ENCODE assay signal across 19 mouse cellular contexts in genomic region chr6:90823322-90823721, GRCm38 (mm10).
DNase-seq lines count a peak whose midpoint lies in the region; ATAC-seq and TF ChIP-seq lines count a peak whose summit lies in the region.
"Had no signal": no experiment of that assay in that cellular context is flagged by ENCODE, and none has a peak within 500 bp of the region (broad histone marks: within the 10 kb centered on the region; RNA-seq: fewer than 3 reads in every experiment).

No protein-coding gene starts in this region.

- no peak overlapping the region for H3K9ac ChIP-seq in neural tube, embryonic 15.5 days (replicated peaks)
- no peak overlapping the region for H3K9ac ChIP-seq in hindbrain, embryonic 11.5 days (ENCODE audit: low read depth, low read length)
- H3K9ac ChIP-seq: embryonic facial prominence, embryonic 13.5 days; limb, embryonic 12.5 days; liver, embryonic 12.5 days; lung, embryonic 14.5 days had no signal

- no peaks in the 10 kb centered on the region for H3K27me3 ChIP-seq in neural tube, embryonic 15.5 days (replicated peaks)
- no peaks in the 10 kb centered on the region for H3K27me3 ChIP-seq in hindbrain, embryonic 11.5 days (ENCODE audit: control insufficient read depth, insufficient read depth, low read length)
- H3K27me3 ChIP-seq: embryonic facial prominence, embryonic 13.5 days; limb, embryonic 12.5 days; liver, embryonic 12.5 days had no signal

- H3K4me2 ChIP-seq in neural tube, embryonic 15.5 days, result no peak overlapping the region
- no peak overlapping the region for H3K4me2 ChIP-seq in hindbrain, embryonic 11.5 days (replicated peaks; ENCODE audit: low read depth, low read length)
- H3K4me2 ChIP-seq: embryonic facial prominence, embryonic 13.5 days; limb, embryonic 12.5 days; liver, embryonic 12.5 days; lung, embryonic 14.5 days had no signal

- intact Hi-C loops in gastrocnemius, adult 2 months (cut with DNase I), result no loop called here

- no peak for TF ChIP-seq CTCF in gastrocnemius, adult 2 months (IDR thresholded peaks at IDR 0.05)

- DNase-seq in neural tube, embryonic 10.5 days (ENCODE audit: extremely low spot score, low spot score), result peak; percentile 55
- DNase-seq in hindbrain, embryonic 11.5 days (ENCODE audit: low spot score), result peak; percentile 65
- peak; percentile 75 for DNase-seq in mesoderm, embryonic 11.5 days (ENCODE audit: low read depth, low spot score)
- no peak for DNase-seq in ovary, postnatal 36 days (ENCODE audit: low spot score)
- DNase-seq in gastrocnemius, adult 2 months, result no peak
- DNase-seq in lung, postnatal 4 days, result no peak
- DNase-seq: cerebellum, postnatal 36 days; gastrocnemius, postnatal 36 days; lung, embryonic 14.5 days; lung, postnatal 36 days; spleen, adult 18-20 months; thymus, postnatal 4 days had no signal

- no peaks in the 10 kb centered on the region for H3K36me3 ChIP-seq in neural tube, embryonic 15.5 days
- no peaks in the 10 kb centered on the region for H3K36me3 ChIP-seq in hindbrain, embryonic 11.5 days (ENCODE audit: control insufficient read depth, insufficient read depth, low read length)
- H3K36me3 ChIP-seq: embryonic facial prominence, embryonic 13.5 days; limb, embryonic 12.5 days; liver, embryonic 12.5 days; midbrain, embryonic 10.5 days had no signal

- H3K27ac ChIP-seq in neural tube, embryonic 15.5 days (replicated peaks), result no peak overlapping the region
- H3K27ac ChIP-seq in hindbrain, embryonic 11.5 days (ENCODE audit: low read depth, low read length), result peak overlapping the region; percentile 71
- no peak overlapping the region for H3K27ac ChIP-seq in gastrocnemius, adult 2 months
- H3K27ac ChIP-seq: embryonic facial prominence, embryonic 13.5 days; limb, embryonic 12.5 days; liver, embryonic 12.5 days; midbrain, embryonic 10.5 days had no signal

- H3K4me3 ChIP-seq in neural tube, embryonic 15.5 days (replicated peaks), result no peak overlapping the region
- no peak overlapping the region for H3K4me3 ChIP-seq in hindbrain, embryonic 11.5 days (ENCODE audit: low read depth, low read length)
- no peak overlapping the region for H3K4me3 ChIP-seq in gastrocnemius, adult 2 months
- H3K4me3 ChIP-seq: embryonic facial prominence, embryonic 13.5 days; limb, embryonic 12.5 days; liver, embryonic 12.5 days; midbrain, embryonic 10.5 days had no signal

- no peaks in the 10 kb centered on the region for H3K9me3 ChIP-seq in neural tube, embryonic 15.5 days (replicated peaks)
- no peaks in the 10 kb centered on the region for H3K9me3 ChIP-seq in hindbrain, embryonic 11.5 days (ENCODE audit: control insufficient read depth, low read length)
- H3K9me3 ChIP-seq: embryonic facial prominence, embryonic 13.5 days; limb, embryonic 12.5 days; liver, embryonic 12.5 days; midbrain, embryonic 10.5 days had no signal

- H3K4me1 ChIP-seq in neural tube, embryonic 15.5 days, result peaks cover 10% of the 10 kb centered on the region; the same call in 1 of the 2 replicates
- H3K4me1 ChIP-seq in hindbrain, embryonic 11.5 days (replicated peaks; ENCODE audit: control insufficient read depth, insufficient read depth, low read length), result peaks cover 8% of the 10 kb centered on the region
- H3K4me1 ChIP-seq: embryonic facial prominence, embryonic 13.5 days; limb, embryonic 12.5 days had no signal

- WGBS in neural tube, embryonic 15.5 days, result 10% methylated on average over 4 of the region's 4 CpGs
- WGBS in hindbrain, embryonic 11.5 days, result 24% methylated on average over 4 of the region's 4 CpGs

- no peak for ATAC-seq in neural tube, embryonic 15.5 days (ENCODE audit: low FRiP score)
- peak; percentile 72 for ATAC-seq in hindbrain, embryonic 11.5 days (ENCODE audit: low FRiP score)
- ATAC-seq: forebrain, embryonic 14.5 days; intestine, postnatal 0 days; liver, embryonic 12.5 days had no signal

Comparison
In these comparisons a context has a peak if more than half of its experiments do, and no peak if none do; other contexts are left out.
1. DNase-seq: peak in neural tube, embryonic 10.5 days (single experiment), hindbrain, embryonic 11.5 days (single experiment) and mesoderm, embryonic 11.5 days (single experiment); none in ovary, postnatal 36 days (single experiment), gastrocnemius, adult 2 months (single experiment) and lung, postnatal 4 days (0 of 2).